Mouse (Mus musculus) neural tube, embryonic 14.5 days (tissue): ENCODE measurements at regions not wholly inside any gene's neighbourhood (a gene's known extent, or its start where the extent isn't known, plus 50 kb on each side); places are given as distances from the start of the nearest gene placed in this dataset.
A peak's percentile ranks its signal among the peaks of the same experiment; 100 is the strongest.

Experiments
- ATAC-seq: fragments of 200-750 bp; cut with Nextera tagmentation; 2 replicates; pipeline ENCODE4 v1.8.0; 2017; ENCODE audit warnings: low read depth, mild to moderate bottlenecking, moderate TSS enrichment, moderate library complexity
- H3K27ac ChIP-seq: fragments of 300-500 bp; sonication (generic); 2 replicates; pipeline ENCODE4 v1.5.1; 2014; ENCODE audit warnings: low read depth, mild to moderate bottlenecking, control low read depth, low read length, moderate library complexity, mixed read lengths
- H3K27me3 ChIP-seq: fragments of 300-500 bp; sonication (generic); 2 replicates; pipeline ENCODE4 v1.6.1; 2014; ENCODE audit warnings: low read length; ENCODE audit not compliant: control insufficient read depth, insufficient read depth
- H3K36me3 ChIP-seq: fragments of 300-500 bp; sonication (generic); 2 replicates; pipeline ENCODE4 v1.6.1; 2014; ENCODE audit warnings: low read length, mixed read lengths; ENCODE audit not compliant: control insufficient read depth, insufficient read depth
- H3K4me1 ChIP-seq: fragments of 300-500 bp; sonication (generic); 2 replicates; pipeline ENCODE4 v1.6.1; 2014; ENCODE audit warnings: low read length; ENCODE audit not compliant: control insufficient read depth, insufficient read depth
- H3K4me2 ChIP-seq: fragments of 300-500 bp; sonication (generic); 2 replicates; pipeline ENCODE4 v1.6.1; 2014; ENCODE audit warnings: mild to moderate bottlenecking, low read depth, low read length, control low read depth
- H3K4me3 ChIP-seq: fragments of 300-500 bp; sonication (generic); 2 replicates; pipeline ENCODE4 v1.5.1; 2014; ENCODE audit warnings: low read depth, low read length, control low read depth, mixed read lengths
- H3K9ac ChIP-seq: fragments of 300-500 bp; sonication (generic); replicated peaks from 2 replicates; pipeline ENCODE4 v1.6.1; 2014; ENCODE audit warnings: low read depth, mild to moderate bottlenecking, control low read depth, low read length, mixed read lengths
- H3K9me3 ChIP-seq: fragments of 300-500 bp; sonication (generic); 2 replicates; pipeline ENCODE4 v1.6.1; 2016; ENCODE audit warnings: low read length; ENCODE audit not compliant: control insufficient read depth
- WGBS: fragments of 180-500 bp; shearing (Covaris S2); extraction: QIAGEN DNeasy Blood & Tissue Kit; methylation state at CpG from one replicate; pipeline ENCODE4 v1.1.7; 2014; 5-methylcytosine and 5-hydroxymethylcytosine counted together

DNA sequence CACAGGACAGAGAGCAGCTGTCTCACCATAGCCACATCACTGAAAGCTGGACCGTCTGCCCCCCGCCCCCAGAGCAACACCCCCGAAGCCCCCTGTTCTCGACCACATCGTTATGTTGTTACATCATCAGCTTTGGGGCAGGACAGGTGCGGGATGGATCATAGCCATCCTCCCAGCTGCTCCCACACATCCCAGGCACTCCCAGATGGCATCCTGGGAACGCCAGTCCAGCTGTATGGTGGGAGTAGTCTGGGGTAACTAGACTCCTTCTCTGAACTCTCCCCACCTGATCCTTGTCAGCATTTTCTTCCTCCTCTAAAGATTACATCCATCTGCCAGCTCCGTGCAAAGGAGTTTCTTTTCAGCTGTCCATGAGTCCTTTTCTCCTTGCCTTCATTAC is 59.0 kb upstream of the Btrc start:
- no peaks in the 10 kb centered on the region for H3K36me3 ChIP-seq
- H3K4me3 ChIP-seq = no peak overlapping the region
- H3K9ac ChIP-seq = no peak overlapping the region; the same call in 1 of the 2 replicates
- peaks cover 23% of the 10 kb centered on the region for H3K4me1 ChIP-seq
- H3K9me3 ChIP-seq = no peaks in the 10 kb centered on the region
- H3K27me3 ChIP-seq = no peaks in the 10 kb centered on the region
- no peak for ATAC-seq
- no peak overlapping the region for H3K4me2 ChIP-seq
- WGBS = 5% methylated on average over 8 of the region's 8 CpGs
- 0 out of 2 replicates have a peak overlapping the region, but pooled peaks have one; percentile 39 for H3K27ac ChIP-seq

DNA sequence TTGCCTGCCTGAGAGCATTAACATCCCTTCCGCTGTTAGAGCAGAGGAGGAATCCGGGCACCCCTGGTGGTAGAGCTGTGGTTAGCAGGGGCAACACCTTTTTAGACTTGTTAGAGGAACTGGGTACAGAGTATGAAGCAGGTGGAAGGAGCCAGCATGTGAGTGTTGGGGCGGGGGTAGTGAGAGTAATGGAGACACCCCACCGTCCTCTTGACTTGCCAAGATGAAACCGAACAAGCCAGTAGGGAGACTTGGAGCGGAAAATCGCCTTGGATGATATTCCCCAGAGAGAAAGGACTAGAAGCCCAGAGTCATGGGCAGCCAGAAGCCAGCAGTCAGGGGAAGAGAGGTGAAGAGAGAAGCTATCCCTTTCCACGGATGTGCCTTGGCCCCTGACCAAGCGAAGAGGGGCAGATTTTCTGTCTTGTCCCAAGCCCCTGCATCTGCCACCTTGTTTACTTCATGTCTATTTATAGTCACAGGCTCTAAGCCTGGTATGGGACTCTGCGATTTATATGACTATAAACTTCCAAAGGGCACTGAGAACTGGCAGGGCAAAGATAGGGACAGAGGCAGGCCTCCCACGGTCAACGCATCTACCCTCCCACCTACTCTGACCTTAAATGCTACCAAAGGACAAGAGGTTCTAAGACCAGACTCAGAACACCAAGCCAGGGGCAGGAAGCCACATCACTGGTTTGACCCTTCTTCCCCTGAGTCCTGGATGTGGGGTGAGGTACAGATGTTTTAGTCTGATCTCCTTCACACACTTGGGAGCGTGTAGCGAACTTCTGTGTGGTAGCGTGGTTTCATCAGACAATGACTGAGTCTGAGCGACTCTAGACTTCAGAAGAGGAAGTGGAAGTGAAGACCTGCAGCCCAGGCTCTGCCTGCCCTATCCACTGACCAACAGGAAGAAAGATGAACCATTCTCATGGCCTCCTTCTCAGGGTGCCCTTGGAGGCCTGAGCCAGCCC is 55.9 kb upstream of the Btrc start:
- no peak overlapping the region for H3K27ac ChIP-seq
- no peak overlapping the region for H3K4me2 ChIP-seq
- no peak overlapping the region for H3K9ac ChIP-seq
- no peaks in the 10 kb centered on the region for H3K9me3 ChIP-seq
- H3K27me3 ChIP-seq = no peaks in the 10 kb centered on the region
- no peak overlapping the region for H3K4me3 ChIP-seq
- no peaks in the 10 kb centered on the region for H3K36me3 ChIP-seq
- 51% methylated on average over 16 of the region's 16 CpGs for WGBS
- ATAC-seq = no peak
- H3K4me1 ChIP-seq = peaks cover 36% of the 10 kb centered on the region

DNA sequence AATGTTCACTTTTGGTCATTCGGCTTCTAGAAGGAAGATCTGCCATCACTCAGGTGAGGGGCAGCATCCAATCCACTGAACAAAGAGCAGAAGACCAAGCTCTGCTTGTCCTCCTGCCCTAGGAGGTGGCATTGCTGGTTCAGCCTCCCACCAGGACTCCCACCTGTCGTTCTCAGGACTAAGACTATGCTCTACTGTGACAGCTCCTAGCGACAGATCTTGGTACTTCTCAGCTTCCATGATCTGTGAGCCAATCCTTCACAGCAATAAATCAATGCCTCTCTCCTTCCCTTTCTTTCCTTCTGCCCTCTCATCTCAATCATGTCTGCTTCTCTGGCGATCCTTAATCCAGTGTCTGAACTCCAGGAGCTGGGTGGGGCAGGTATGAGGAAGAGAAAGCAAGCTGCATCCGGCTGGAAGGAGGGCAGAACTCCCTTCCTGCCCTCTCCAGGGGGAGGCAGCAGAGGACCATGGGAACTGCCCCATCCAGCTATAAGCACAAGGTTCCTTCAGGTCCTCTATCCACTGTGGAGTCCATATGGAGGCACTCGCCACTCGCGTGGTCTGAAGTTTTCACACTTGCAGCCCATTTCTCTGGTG is 54.8 kb upstream of the Btrc start:
- ATAC-seq = no peak
- Histone ChIP-seq H3K4me2 (no peak overlapping the region), H3K9ac (no peak overlapping the region), H3K9me3 (no peaks in the 10 kb centered on the region), H3K36me3 (no peaks in the 10 kb centered on the region), H3K4me1 (peaks cover 37% of the 10 kb centered on the region), H3K27me3 (no peaks in the 10 kb centered on the region), H3K4me3 (no peak overlapping the region), H3K27ac (no peak overlapping the region)
- WGBS = 54% methylated on average over 8 of the region's 8 CpGs

DNA sequence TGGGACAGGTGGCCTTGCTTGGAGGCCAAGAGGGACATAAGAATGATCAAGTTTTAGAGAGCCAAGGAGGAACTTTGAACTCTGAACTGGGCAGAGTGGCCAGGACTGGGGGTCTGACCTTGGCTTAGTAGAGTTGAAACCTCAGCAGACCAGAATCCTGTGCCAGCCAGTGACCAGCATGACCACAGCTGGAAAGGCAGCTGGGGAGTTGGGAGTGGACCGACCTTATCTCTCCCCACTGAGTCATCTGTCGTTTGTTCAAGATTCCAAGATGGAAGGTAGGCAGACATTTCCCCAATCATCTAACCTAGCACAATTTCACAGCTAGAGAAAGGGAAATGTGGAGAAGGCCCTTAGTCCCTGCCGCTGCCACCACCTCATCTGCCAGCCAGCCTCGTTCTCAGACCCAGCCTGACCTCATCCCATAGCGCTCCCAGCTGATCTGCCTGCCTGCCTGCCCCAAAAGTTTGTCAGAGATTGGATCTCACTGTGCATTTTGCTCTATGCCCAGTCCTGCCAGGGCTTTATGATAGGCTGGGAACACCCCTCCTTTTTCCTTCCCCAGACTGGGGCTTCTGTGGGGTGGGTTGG is 53.1 kb upstream of the Btrc start:
- Histone ChIP-seq H3K27ac (peak overlapping the region; percentile 86), H3K4me1 (peaks cover 37% of the 10 kb centered on the region), H3K4me3 (no peak overlapping the region; the same call in 1 of the 2 replicates), H3K27me3 (no peaks in the 10 kb centered on the region), H3K9me3 (no peaks in the 10 kb centered on the region), H3K9ac (peak overlapping the region; percentile 25; the same call in 1 of the 2 replicates), H3K36me3 (no peaks in the 10 kb centered on the region), H3K4me2 (peak overlapping the region; percentile 39)
- 24% methylated on average over 5 of the region's 5 CpGs for WGBS
- peak; percentile 35; the same call in 1 of the 2 replicates for ATAC-seq

DNA sequence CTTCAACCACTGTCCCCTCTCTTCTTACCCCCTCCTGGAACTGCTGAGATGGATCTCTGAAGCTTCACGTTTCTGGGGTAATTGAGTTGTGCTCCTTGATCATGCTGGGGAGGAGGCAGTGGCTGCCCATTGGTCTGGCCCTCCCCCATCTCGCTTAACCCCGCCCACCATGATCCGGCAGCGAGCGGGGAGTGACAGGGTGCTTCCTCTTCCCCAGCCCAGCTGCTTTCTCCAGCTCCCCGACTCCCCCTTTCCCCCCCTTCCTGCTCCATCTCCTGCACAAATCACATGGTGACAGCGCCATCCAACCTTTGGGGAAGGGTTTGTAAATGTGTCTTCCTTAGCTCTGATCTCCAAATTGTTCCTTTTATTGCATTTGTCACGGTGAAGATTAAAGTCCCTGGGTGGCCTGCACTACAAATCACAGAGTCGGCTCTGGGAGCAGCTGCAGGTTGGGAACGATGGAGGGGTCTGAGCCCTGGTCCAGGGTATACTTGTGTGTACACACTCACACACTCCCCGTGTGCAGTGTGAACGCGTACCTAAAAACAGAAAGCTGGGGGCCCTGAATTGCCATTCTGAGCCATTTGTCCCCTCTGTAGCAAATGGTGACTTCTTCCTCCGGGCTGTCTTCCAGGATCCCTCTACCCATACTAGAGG is 52.5 kb upstream of the Btrc start:
- Histone ChIP-seq H3K9ac (peak overlapping the region; percentile 25; the same call in 1 of the 2 replicates), H3K27ac (peak overlapping the region; percentile 86), H3K9me3 (no peaks in the 10 kb centered on the region), H3K27me3 (no peaks in the 10 kb centered on the region), H3K4me3 (no peak overlapping the region; the same call in 1 of the 2 replicates), H3K4me1 (peaks cover 37% of the 10 kb centered on the region), H3K4me2 (peak overlapping the region; percentile 39), H3K36me3 (no peaks in the 10 kb centered on the region)
- ATAC-seq = peak; percentile 69
- 6% methylated on average over 15 of the region's 15 CpGs for WGBS

DNA sequence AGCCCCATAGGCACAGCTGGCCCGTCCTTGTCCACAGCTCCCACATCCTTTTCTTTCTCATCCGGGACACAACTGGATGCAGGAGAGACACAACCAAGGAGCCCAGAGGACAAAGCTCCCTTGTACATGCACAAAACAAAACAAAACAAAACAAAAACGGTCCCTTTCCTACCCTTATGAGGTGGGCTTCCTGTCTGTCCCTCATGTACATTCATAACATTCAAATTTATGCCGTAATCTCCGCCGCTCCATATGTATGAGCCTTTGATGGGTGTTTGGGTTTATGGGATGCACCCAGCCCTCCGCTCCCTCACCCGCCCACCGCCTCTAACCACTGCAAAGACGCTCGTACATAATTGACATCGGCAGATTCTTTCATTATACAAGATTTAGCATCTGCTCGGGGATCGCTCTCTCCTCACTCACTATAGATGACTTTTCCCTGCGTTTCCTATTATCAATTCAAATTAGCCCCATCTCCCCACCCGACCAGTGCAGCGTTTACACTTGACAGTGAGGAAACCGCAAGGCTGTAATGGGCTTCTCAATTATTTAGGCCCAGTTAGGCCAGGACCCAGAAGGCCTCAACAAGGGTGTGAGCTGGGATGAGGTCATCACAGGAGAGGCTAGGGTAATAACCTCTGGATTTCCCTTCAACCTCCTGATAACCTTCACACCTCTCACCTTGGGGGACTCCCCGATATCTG is 51.5 kb upstream of the Btrc start:
- peak; percentile 45; the same call in 1 of the 2 replicates for ATAC-seq

DNA sequence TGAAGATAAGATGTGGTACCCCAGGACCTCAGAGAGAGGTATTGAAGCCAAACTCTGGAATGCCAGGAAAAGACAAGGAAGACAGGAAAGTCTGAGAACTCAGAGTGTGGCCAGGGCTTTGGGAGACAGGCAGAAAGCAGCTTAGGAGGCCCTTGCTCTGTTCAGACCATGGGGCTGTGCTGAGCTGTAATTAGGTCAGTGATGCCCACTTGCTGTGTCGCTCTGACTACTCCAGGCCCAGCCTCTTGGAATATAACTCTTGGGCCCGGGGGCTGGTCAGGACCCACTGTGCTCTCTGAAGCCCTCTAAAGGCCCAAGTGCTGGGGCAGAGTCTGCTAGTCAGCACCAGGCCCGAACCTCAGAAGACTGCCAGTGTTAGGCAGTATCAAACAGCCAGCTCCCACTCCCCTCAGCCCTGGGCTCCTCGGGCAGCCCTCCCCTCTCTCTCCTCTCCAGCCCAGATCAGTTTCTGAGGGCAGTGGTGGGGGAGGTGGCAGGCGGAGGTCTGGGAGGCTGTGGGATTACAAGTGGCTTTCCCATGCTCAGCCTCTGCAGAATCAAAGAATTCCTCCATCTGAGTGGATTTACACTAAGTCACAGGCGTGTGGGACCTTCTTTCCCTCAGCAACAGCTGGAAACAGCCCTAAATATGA is 50.7 kb upstream of the Btrc start:
- WGBS = 23% methylated on average over 6 of the region's 6 CpGs
- ATAC-seq = no peak
- no peaks in the 10 kb centered on the region for H3K9me3 ChIP-seq
- peak overlapping the region; percentile 86 for H3K27ac ChIP-seq
- H3K4me2 ChIP-seq = no peak overlapping the region
- no peaks in the 10 kb centered on the region for H3K36me3 ChIP-seq
- peaks cover 41% of the 10 kb centered on the region for H3K4me1 ChIP-seq
- H3K4me3 ChIP-seq = no peak overlapping the region
- no peaks in the 10 kb centered on the region for H3K27me3 ChIP-seq
- no peak overlapping the region for H3K9ac ChIP-seq

More for the DNA sequence above, 51.5 kb upstream of the Btrc start:
- Histone ChIP-seq H3K9ac (no peak overlapping the region; the same call in 1 of the 2 replicates), H3K4me1 (peaks cover 37% of the 10 kb centered on the region), H3K4me3 (no peak overlapping the region), H3K27ac (peak overlapping the region; percentile 86), H3K4me2 (peak overlapping the region; percentile 39; the same call in 1 of the 2 replicates), H3K9me3 (no peaks in the 10 kb centered on the region), H3K36me3 (no peaks in the 10 kb centered on the region), H3K27me3 (no peaks in the 10 kb centered on the region)
- WGBS = 23% methylated on average over 19 of the region's 19 CpGs
